In genomic region chr10:42582566-42583110, GRCm38 (mm10) we compare ENCODE assay signal across 9 mouse cellular contexts. TPM values are rescaled to one million over a fixed set of nuclear protein-coding genes. Genes with fewer than 3 reads are reported as not detected.
A peak's percentile ranks its signal among the peaks of the same experiment; 100 is the strongest.
DNase-seq lines count a peak whose midpoint lies in the region; ATAC-seq lines count a peak whose summit lies in the region.
"Had no signal": no experiment of that assay in that cellular context is flagged by ENCODE, and none has a peak within 500 bp of the region (broad histone marks: within the 10 kb centered on the region; RNA-seq: fewer than 3 reads in every experiment).

No protein-coding gene starts in this region.

- peak; percentile 73 for DNase-seq in heart, adult 11 months
- DNase-seq in heart, postnatal 14 days = no peak
- DNase-seq in neural tube, embryonic 10.5 days (ENCODE audit: extremely low spot score, low spot score) = peak; percentile 77
- DNase-seq in hindbrain, embryonic 14.5 days (ENCODE audit: low spot score) = no peak
- DNase-seq in ovary, adult 18-20 months (ENCODE audit: low spot score) = no peak

- peaks cover 94% of the 10 kb centered on the region for H3K27me3 ChIP-seq in neural tube, embryonic 15.5 days (replicated peaks)
- peaks cover 98% of the 10 kb centered on the region for H3K27me3 ChIP-seq in hindbrain, embryonic 14.5 days (ENCODE audit: control insufficient read depth, insufficient read depth, low read length)
- H3K27me3 ChIP-seq in stomach, embryonic 15.5 days (replicated peaks) = peaks cover 96% of the 10 kb centered on the region

- no peak overlapping the region for H3K27ac ChIP-seq in neural tube, embryonic 15.5 days (replicated peaks)
- H3K27ac ChIP-seq in hindbrain, embryonic 14.5 days = no peak overlapping the region
- H3K27ac ChIP-seq in stomach, embryonic 15.5 days = no peak overlapping the region

- intact Hi-C loops in heart, postnatal 14 days (cut with DNase I) = loop anchor here (5.0 kb wide), 1 partner anchor 50 kb away; no protein-coding TSS in a partner anchor

- WGBS in neural tube, embryonic 15.5 days = under 1% methylated on average over 44 of the region's 44 CpGs
- WGBS in hindbrain, embryonic 14.5 days = under 1% methylated on average over 44 of the region's 44 CpGs
- under 1% methylated on average over 44 of the region's 44 CpGs for WGBS in stomach, embryonic 15.5 days

- H3K4me3 ChIP-seq in neural tube, embryonic 15.5 days (replicated peaks) = no peak overlapping the region
- H3K4me3 ChIP-seq in hindbrain, embryonic 14.5 days (replicated peaks; ENCODE audit: low read length) = no peak overlapping the region; the same call in 1 of the 2 replicates
- H3K4me3 ChIP-seq in stomach, embryonic 15.5 days (replicated peaks) = 0 out of 2 replicates have a peak overlapping the region, but pooled peaks have one; percentile 9

- H3K4me2 ChIP-seq in neural tube, embryonic 15.5 days = no peak overlapping the region
- peak overlapping the region; percentile 35 for H3K4me2 ChIP-seq in hindbrain, embryonic 14.5 days (replicated peaks)
- H3K4me2 ChIP-seq in stomach, embryonic 15.5 days = no peak overlapping the region

- no peaks in the 10 kb centered on the region for H3K36me3 ChIP-seq in neural tube, embryonic 15.5 days
- H3K36me3 ChIP-seq in hindbrain, embryonic 14.5 days (replicated peaks; ENCODE audit: control insufficient read depth, insufficient read depth) = no peaks in the 10 kb centered on the region
- H3K36me3 ChIP-seq in stomach, embryonic 15.5 days = no peaks in the 10 kb centered on the region

- peaks cover 27% of the 10 kb centered on the region for H3K4me1 ChIP-seq in neural tube, embryonic 15.5 days
- peaks cover 17% of the 10 kb centered on the region for H3K4me1 ChIP-seq in hindbrain, embryonic 14.5 days (replicated peaks; ENCODE audit: control insufficient read depth, insufficient read depth, low read length)
- H3K4me1 ChIP-seq in stomach, embryonic 15.5 days = peaks cover 13% of the 10 kb centered on the region; the same call in 1 of the 2 replicates

- no peak for ATAC-seq in neural tube, embryonic 15.5 days (ENCODE audit: low FRiP score)
- ATAC-seq in hindbrain, embryonic 14.5 days (ENCODE audit: low FRiP score) = no peak
- peak; percentile 27; the same call in 1 of the 2 replicates for ATAC-seq in stomach, embryonic 15.5 days (ENCODE audit: insufficient read depth, low FRiP score, low read depth)
- no peak for ATAC-seq in monocyte, adult 5-6 weeks (replicated peaks; ENCODE audit: insufficient number of reproducible peaks, low FRiP score, low TSS enrichment, poor library complexity, severe bottlenecking)

- H3K9ac ChIP-seq in neural tube, embryonic 15.5 days (replicated peaks) = no peak overlapping the region
- no peak overlapping the region for H3K9ac ChIP-seq in hindbrain, embryonic 14.5 days
- no peak overlapping the region for H3K9ac ChIP-seq in stomach, embryonic 15.5 days

- no peaks in the 10 kb centered on the region for H3K9me3 ChIP-seq in neural tube, embryonic 15.5 days (replicated peaks)
- peaks cover 5% of the 10 kb centered on the region; the same call in 1 of the 2 replicates for H3K9me3 ChIP-seq in hindbrain, embryonic 14.5 days (ENCODE audit: control insufficient read depth, low read length)
- H3K9me3 ChIP-seq in stomach, embryonic 15.5 days = no peaks in the 10 kb centered on the region

RNA-seq across cellular contexts. Expression of gene Nr2e1, which starts 0.8 kb away (rescaled TPM):
- total RNA-seq in heart, postnatal 14 days (2021) = not detected
- not detected in 2 replicates for polyA plus RNA-seq in neural tube, embryonic 15.5 days (2015; fragmentation: Nextera tagmentation; extraction: Ambion mirVana)
- 0.23 TPM in 1 of 2 replicates, not detected in the other for polyA plus RNA-seq in hindbrain, embryonic 14.5 days (2014; fragmentation: Nextera tagmentation; extraction: Ambion mirVana)
- 0.14 TPM in 1 of 2 replicates, not detected in the other for polyA plus RNA-seq in stomach, embryonic 15.5 days (2015; fragmentation: Nextera tagmentation; extraction: Ambion mirVana)
- total RNA-seq in monocyte, adult 5-6 weeks (2017) = not detected in 3 replicates
- total RNA-seq: liver, adult 2 months had no signal
- polyA plus RNA-seq: liver, adult 2 months had no signal

RNA-seq across cellular contexts. Expression of gene Ostm1, which starts 1.0 kb away (rescaled TPM):
- 10 to 100 TPM; 18.0 to 18.2 TPM for total RNA-seq in heart, postnatal 14 days (2021)
- polyA plus RNA-seq in neural tube, embryonic 15.5 days (2015; fragmentation: Nextera tagmentation; extraction: Ambion mirVana) = 33.7 and 36.1 TPM in 2 replicates
- 41.8 and 43.5 TPM in 2 replicates for polyA plus RNA-seq in hindbrain, embryonic 14.5 days (2014; fragmentation: Nextera tagmentation; extraction: Ambion mirVana)
- 13.0 and 13.2 TPM in 2 replicates for polyA plus RNA-seq in stomach, embryonic 15.5 days (2015; fragmentation: Nextera tagmentation; extraction: Ambion mirVana)
- total RNA-seq in monocyte, adult 5-6 weeks (2017) = 73.5 to 79.9 TPM (median 79.6 TPM) in 3 replicates

Comparison
In these comparisons a context has a peak if more than half of its experiments do, and no peak if none do; other contexts are left out.
1. DNase-seq: peak in heart, adult 11 months (single experiment) and neural tube, embryonic 10.5 days (single experiment); none in heart, postnatal 14 days (0 of 2), hindbrain, embryonic 14.5 days (single experiment) and ovary, adult 18-20 months (single experiment).